In the genomic region with DNA sequence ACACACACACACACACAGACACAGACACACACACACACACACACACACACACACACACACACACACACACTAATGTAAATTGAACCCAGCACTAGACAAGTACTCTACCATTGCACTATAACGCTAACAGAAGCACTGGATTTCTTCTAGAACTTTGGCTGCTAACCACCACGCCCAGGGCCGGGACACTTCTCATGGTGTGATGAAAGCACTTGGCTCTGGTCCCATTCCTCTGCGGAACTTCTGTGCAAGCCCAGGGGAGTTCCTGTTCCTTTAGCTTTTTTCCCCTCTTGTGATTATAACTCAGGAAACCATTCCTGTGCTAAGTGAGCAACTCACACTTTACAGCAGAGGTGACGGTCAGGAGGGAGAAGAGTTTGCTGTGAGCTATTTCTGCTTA, we compare ENCODE assay signal across 10 mouse cellular contexts. TPM values are rescaled to one million over a fixed set of nuclear protein-coding genes. Genes with fewer than 3 reads are reported as not detected.
DNase-seq lines count a peak whose midpoint lies in the region; ATAC-seq and TF ChIP-seq lines count a peak whose summit lies in the region.
"Had no signal": no experiment of that assay in that cellular context is flagged by ENCODE, and none has a peak within 500 bp of the region (broad histone marks: within the 10 kb centered on the region; RNA-seq: fewer than 3 reads in every experiment).

No protein-coding gene starts in this region.

- no peak overlapping the region for H3K4me3 ChIP-seq in heart, adult 2 months
- no peak overlapping the region for H3K4me3 ChIP-seq in heart, embryonic 12.5 days
- H3K4me3 ChIP-seq in midbrain, embryonic 15.5 days: no peak overlapping the region
- H3K4me3 ChIP-seq in left cerebral cortex, adult 2 months: no peak overlapping the region
- H3K4me3 ChIP-seq: megakaryocyte, embryonic 14.5 days had no signal

- no peak overlapping the region for H3K9ac ChIP-seq in heart, adult 2 months (ENCODE audit: low read depth, low read length)
- no peak overlapping the region for H3K9ac ChIP-seq in heart, embryonic 12.5 days
- no peak overlapping the region for H3K9ac ChIP-seq in midbrain, embryonic 15.5 days

- H3K4me1 ChIP-seq in heart, adult 2 months (ENCODE audit: control insufficient read depth, insufficient read depth, low read length): peaks cover 14% of the 10 kb centered on the region
- peaks cover 12% of the 10 kb centered on the region for H3K4me1 ChIP-seq in heart, embryonic 12.5 days (replicated peaks)
- peaks cover 10% of the 10 kb centered on the region; the same call in 1 of the 2 replicates for H3K4me1 ChIP-seq in midbrain, embryonic 15.5 days

- no peak overlapping the region for H3K4me2 ChIP-seq in heart, embryonic 12.5 days
- H3K4me2 ChIP-seq in midbrain, embryonic 15.5 days: no peak overlapping the region

- WGBS in heart, adult 2 months: 3% methylated on average over 5 of the region's 5 CpGs
- 18% methylated on average over 5 of the region's 5 CpGs for WGBS in heart, embryonic 12.5 days
- whole genome bisulfite sequencing in midbrain, embryonic 15.5 days: 66% methylated on average over 5 of the region's 5 CpGs

- no peak overlapping the region for H3K27ac ChIP-seq in heart, adult 2 months
- no peak overlapping the region for H3K27ac ChIP-seq in heart, embryonic 12.5 days (ENCODE audit: poor library complexity, severe bottlenecking)
- no peak overlapping the region for H3K27ac ChIP-seq in midbrain, embryonic 15.5 days
- H3K27ac ChIP-seq in left cerebral cortex, adult 2 months: no peak overlapping the region

- H3K9me3 ChIP-seq in heart, embryonic 12.5 days (replicated peaks): no peaks in the 10 kb centered on the region
- H3K9me3 ChIP-seq in midbrain, embryonic 15.5 days: no peaks in the 10 kb centered on the region
- H3K9me3 ChIP-seq: megakaryocyte, embryonic 14.5 days had no signal

- ATAC-seq in heart, embryonic 12.5 days (ENCODE audit: insufficient number of reproducible peaks, low FRiP score): no peak
- ATAC-seq in midbrain, embryonic 15.5 days (replicated peaks): no peak

- H3K79me2 ChIP-seq in heart, adult 2 months (replicated peaks; ENCODE audit: control insufficient read depth, insufficient read depth, low read length): no peaks in the 10 kb centered on the region

- TF ChIP-seq CTCF in heart, adult 2 months (IDR thresholded peaks at IDR 0.05): no peak
- TF ChIP-seq CTCF in left cerebral cortex, adult 2 months (IDR thresholded peaks at IDR 0.05): no peak

- intact Hi-C loops in heart, adult 2 months (cut with DNase I): no loop called here
- intact Hi-C loops in left cerebral cortex, adult 2 months (cut with DNase I): no loop called here

- no peaks in the 10 kb centered on the region for H3K36me3 ChIP-seq in heart, adult 2 months (ENCODE audit: control insufficient read depth, insufficient read depth, low read length)
- H3K36me3 ChIP-seq in heart, embryonic 12.5 days: no peaks in the 10 kb centered on the region
- H3K36me3 ChIP-seq in midbrain, embryonic 15.5 days (replicated peaks): no peaks in the 10 kb centered on the region

- no peak for TF ChIP-seq POLR2A in heart, adult 2 months (IDR thresholded peaks at IDR 0.05; ENCODE audit: insufficient read depth, low read depth, low read length)

- no peaks in the 10 kb centered on the region for H3K27me3 ChIP-seq in heart, adult 2 months (ENCODE audit: control insufficient read depth, insufficient read depth, low read length)
- peaks cover 22% of the 10 kb centered on the region for H3K27me3 ChIP-seq in heart, embryonic 12.5 days (replicated peaks)
- H3K27me3 ChIP-seq in midbrain, embryonic 15.5 days (replicated peaks): no peaks in the 10 kb centered on the region

- no peak for TF ChIP-seq EP300 in heart, adult 2 months (IDR thresholded peaks at IDR 0.05; ENCODE audit: insufficient read depth, low read depth, low read length)

- DNase-seq in heart, adult 2 months: peak; percentile 51 to 69
- DNase-seq in adrenal gland, postnatal 10 days: peak; percentile 74
- peak; percentile 64 for DNase-seq in heart, postnatal 4 days
- DNase-seq in lung, postnatal 36 days: peak; percentile 83
- DNase-seq in left cerebral cortex, adult 2 months (ENCODE audit: extremely low spot score in 1 of 2, low spot score in 2 of 2): no peak
- no peak for DNase-seq in right cerebral cortex, postnatal 4 days
- DNase-seq: thymus, postnatal 25 days had no signal

RNA-seq across cellular contexts. Expression of a gene that starts 9.3 kb away (rescaled TPM):
- total RNA-seq in heart, adult 2 months (2021): under 1 TPM; 0.34 to 0.39 TPM
- polyA plus RNA-seq in heart, adult 2 months (2012; rRNA removed): 0.76 and 1.8 TPM in 2 replicates
- 0.10 and 0.18 TPM in 2 replicates for polyA plus RNA-seq in heart, embryonic 12.5 days (2016; fragmentation: Nextera tagmentation; extraction: Ambion mirVana)
- under 1 TPM in 1 of 2 experiments, not detected in 1; 0.27 TPM for total RNA-seq in adrenal gland, postnatal 10 days (2021)
- not detected for total RNA-seq in heart, postnatal 4 days (2021)
- polyA plus RNA-seq in midbrain, embryonic 15.5 days (2015; fragmentation: Nextera tagmentation; extraction: Ambion mirVana): 0.19 and 0.32 TPM in 2 replicates
- 1 to 10 TPM; 1.4 to 2.4 TPM for total RNA-seq in left cerebral cortex, adult 2 months (2021)

Comparison
In these comparisons a context has a peak if more than half of its experiments do, and no peak if none do; other contexts are left out.
1. DNase-seq: peak in heart, adult 2 months (2 of 2), adrenal gland, postnatal 10 days (single experiment), heart, postnatal 4 days (single experiment) and lung, postnatal 36 days (single experiment); none in left cerebral cortex, adult 2 months (0 of 2) and right cerebral cortex, postnatal 4 days (single experiment).